Mouse (Mus musculus) intestine, embryonic 14.5 days (tissue): ENCODE results near the gene Tusc2. TPM values are rescaled to one million over a fixed set of nuclear protein-coding genes. Genes with fewer than 3 reads are reported as not detected.

Experiments
- ATAC-seq: fragments of 200-750 bp; cut with Nextera tagmentation; replicated peaks from 2 replicates; pipeline ENCODE4 v1.8.0; 2017; ENCODE audit warnings: low read depth, moderate number of reproducible peaks, moderate TSS enrichment, moderate library complexity; ENCODE audit not compliant: low FRiP score, low TSS enrichment
- DNase-seq: peaks from one replicate; pipeline ENCODE4 v3.0.0-alpha.2; 2018; ENCODE audit warnings: low spot score
- H3K27ac ChIP-seq: fragments of 300-500 bp; sonication (generic); 2 replicates; pipeline ENCODE4 v1.5.1; 2014; ENCODE audit warnings: low read depth, mild to moderate bottlenecking, control low read depth
- H3K27me3 ChIP-seq: fragments of 300-500 bp; sonication (generic); replicated peaks from 2 replicates; pipeline ENCODE4 v1.6.1; 2014; ENCODE audit warnings: low read length, control low read depth; ENCODE audit not compliant: control insufficient read depth, insufficient read depth
- H3K36me3 ChIP-seq: fragments of 300-500 bp; sonication (generic); 2 replicates; pipeline ENCODE4 v1.6.1; 2014; ENCODE audit warnings: low read length, control low read depth; ENCODE audit not compliant: control insufficient read depth, insufficient read depth
- H3K4me1 ChIP-seq: fragments of 300-500 bp; sonication (generic); replicated peaks from 2 replicates; pipeline ENCODE4 v1.6.1; 2014; ENCODE audit warnings: low read length, control low read depth, mixed read lengths; ENCODE audit not compliant: control insufficient read depth, insufficient read depth
- H3K4me2 ChIP-seq: fragments of 300-500 bp; sonication (generic); 2 replicates; pipeline ENCODE4 v1.6.1; 2014; ENCODE audit warnings: low read length
- H3K4me3 ChIP-seq: fragments of 300-500 bp; sonication (generic); 2 replicates; pipeline ENCODE4 v1.5.1; 2014; ENCODE audit warnings: low read depth, low read length, control low read depth, mixed read lengths
- H3K9ac ChIP-seq: fragments of 300-500 bp; sonication (generic); 2 replicates; pipeline ENCODE4 v1.6.1; 2014; ENCODE audit warnings: mild to moderate bottlenecking, low read length
- H3K9me3 ChIP-seq: fragments of 300-500 bp; sonication (generic); 2 replicates; pipeline ENCODE4 v1.6.1; 2016; ENCODE audit warnings: low read length, control low read depth; ENCODE audit not compliant: control insufficient read depth
- WGBS: fragments of 180-500 bp; shearing (Covaris S2); extraction: QIAGEN DNeasy Blood & Tissue Kit; methylation state at CpG from one replicate; pipeline ENCODE4 v1.1.7; 2014; 5-methylcytosine and 5-hydroxymethylcytosine counted together
- polyA plus RNA-seq: library from polyadenylated mRNA; unstranded; fragments of >200 nt; fragmentation: Nextera tagmentation; extraction: Ambion mirVana; gene quantifications from 2 replicates; pipeline ENCODE4 v1.2.1, GENCODE M21; 2014

Gene Tusc2
- 42.8 and 45.1 TPM in 2 replicates for polyA plus RNA-seq

DNA sequence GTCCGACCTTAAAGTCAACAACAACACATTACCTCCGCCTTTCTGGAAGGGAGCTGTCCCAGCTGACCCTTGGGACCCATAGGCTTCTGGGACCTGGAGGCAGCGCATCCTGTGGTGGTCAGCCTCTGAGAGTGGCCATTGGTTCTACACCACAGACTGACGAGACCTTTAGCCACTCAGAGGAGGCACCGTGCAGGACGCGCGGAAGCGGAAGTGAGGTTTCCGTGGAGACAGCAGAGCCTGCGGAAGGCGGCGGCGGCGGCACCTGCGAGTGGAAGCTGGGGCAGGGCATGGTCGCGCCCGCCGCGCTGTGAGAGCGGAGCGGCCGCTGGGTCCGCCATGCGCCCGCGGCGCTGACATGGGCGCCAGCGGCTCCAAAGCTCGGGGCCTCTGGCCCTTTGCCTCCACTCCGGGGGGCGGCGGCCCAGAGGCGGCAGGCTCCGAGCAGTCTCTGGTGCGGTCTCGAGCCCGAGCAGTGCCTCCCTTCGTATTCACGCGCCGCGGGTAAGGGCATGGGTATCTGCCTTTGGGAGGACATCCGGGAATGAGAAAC is at the start of gene Tusc2:
TSS of gene Tusc2 (plus strand) at position 227 of the 553 bp plus-strand sequence.
- peak within 1 kb of the TSS; percentile 78 for H3K4me2 ChIP-seq
- under 1% methylated on average over 44 of the region's 46 CpGs for WGBS
- peak; percentile 93 for DNase-seq
- peaks cover 52% of the 10 kb centered on the region for H3K36me3 ChIP-seq
- H3K4me1 ChIP-seq: peaks cover 19% of the 10 kb centered on the region
- peak; percentile 91 for ATAC-seq
- H3K9ac ChIP-seq: peak within 1 kb of the TSS; percentile 67
- no peaks in the 10 kb centered on the region for H3K9me3 ChIP-seq
- peak within 1 kb of the TSS; percentile 6; the same call in 1 of the 2 replicates for H3K27ac ChIP-seq
- peak within 1 kb of the TSS; percentile 83 for H3K4me3 ChIP-seq
- H3K27me3 ChIP-seq: no peaks in the 10 kb centered on the region

DNA sequence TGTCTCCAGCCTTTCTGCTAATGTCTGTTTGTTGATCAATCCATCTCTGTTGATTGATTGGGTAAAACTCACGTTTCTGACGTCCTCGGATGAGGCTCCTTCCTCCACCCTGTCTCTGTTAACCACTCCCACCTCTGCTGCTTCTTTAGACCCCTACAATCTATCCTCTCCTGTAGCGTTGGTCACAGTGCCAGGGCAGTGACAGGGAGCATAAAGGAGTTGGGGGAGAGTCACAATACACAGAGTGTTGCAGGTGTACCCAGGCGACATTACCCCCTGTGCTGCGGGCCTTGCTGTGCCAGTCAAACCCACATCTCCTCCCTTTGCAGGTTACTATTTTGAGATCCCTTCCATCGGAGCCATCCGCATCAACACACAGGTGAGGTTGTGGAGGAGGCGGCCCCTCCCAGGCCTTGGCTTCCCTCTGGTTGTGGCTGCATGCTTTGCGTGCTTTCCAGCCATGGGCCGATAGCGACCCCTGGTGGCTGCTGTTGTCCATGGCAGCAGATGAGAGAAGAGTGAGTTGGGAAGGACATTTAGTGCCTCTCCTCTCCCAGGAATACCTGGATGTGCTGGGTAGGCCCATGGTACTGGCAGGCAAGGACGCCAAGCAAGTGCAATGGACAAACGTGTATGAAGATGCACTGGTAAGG is 48.6 kb upstream of the Tusc2 start:
- peak; percentile 95 for DNase-seq
- H3K9ac ChIP-seq: no peak overlapping the region
- 18% methylated on average over 14 of the region's 14 CpGs for WGBS

DNA sequence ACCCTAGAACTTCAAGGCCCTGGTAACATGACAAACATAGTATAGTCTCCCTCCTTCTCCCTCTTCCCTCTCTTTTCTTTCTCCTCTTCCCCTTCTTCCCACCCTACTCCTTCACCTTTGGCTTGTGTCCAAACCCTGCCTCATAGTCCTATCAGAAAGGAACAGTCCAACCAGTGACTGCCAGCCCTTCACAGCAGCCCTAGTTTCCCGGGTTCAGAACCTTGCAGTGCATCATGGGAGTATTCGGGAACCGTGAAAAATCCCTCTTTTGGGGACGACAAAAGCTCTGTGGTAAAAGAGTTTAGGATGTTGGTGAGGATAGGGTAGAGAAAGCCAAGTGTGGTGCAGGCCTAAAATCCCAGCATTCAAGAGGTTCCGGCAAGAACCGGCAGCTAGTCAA is 42.7 kb upstream of the Tusc2 start:
- WGBS: 71% methylated on average over 6 of the region's 6 CpGs
- ATAC-seq (no peak), DNase-seq (no peak)
- no peak overlapping the region for H3K4me2 ChIP-seq
- H3K4me3 ChIP-seq: no peak overlapping the region
- no peaks in the 10 kb centered on the region for H3K36me3 ChIP-seq
- 0 out of 2 replicates have a peak, but pooled peaks cover 7% of the 10 kb centered on the region for H3K27me3 ChIP-seq
- H3K27ac ChIP-seq: no peak overlapping the region
- H3K9ac ChIP-seq: no peak overlapping the region
- H3K4me1 ChIP-seq: peaks cover 16% of the 10 kb centered on the region
- no peaks in the 10 kb centered on the region for H3K9me3 ChIP-seq

More for the DNA sequence above, 48.6 kb upstream of the Tusc2 start:
- Histone ChIP-seq H3K4me2 (no peak overlapping the region), H3K9me3 (no peaks in the 10 kb centered on the region), H3K36me3 (no peaks in the 10 kb centered on the region), H3K27ac (no peak overlapping the region), H3K4me1 (no peaks in the 10 kb centered on the region), H3K4me3 (no peak overlapping the region), H3K27me3 (no peaks in the 10 kb centered on the region)
- peak; percentile 51; the same call in 1 of the 2 replicates for ATAC-seq

DNA sequence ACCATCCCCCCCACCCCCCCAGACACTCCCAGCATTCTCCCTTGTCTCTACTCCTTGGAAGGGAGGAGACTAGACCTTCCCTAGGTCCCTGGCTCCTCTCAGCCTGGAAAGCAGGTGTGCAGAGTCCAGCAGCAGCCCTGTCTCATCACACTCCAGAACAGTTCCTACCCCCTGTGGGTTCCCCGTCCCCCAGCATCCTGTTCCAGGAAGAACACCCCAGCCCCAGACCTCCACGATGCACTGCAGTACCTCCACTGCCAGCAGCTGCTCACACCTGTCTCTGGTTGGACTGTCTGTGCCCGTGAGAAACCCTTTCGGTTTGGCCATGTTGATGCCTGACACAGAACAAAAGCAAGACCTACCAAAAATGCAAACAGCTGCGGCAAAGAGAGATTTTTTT is 41.9 kb upstream of the Tusc2 start:
- no peak overlapping the region; the same call in 1 of the 2 replicates for H3K27ac ChIP-seq
- H3K9ac ChIP-seq: no peak overlapping the region
- H3K4me3 ChIP-seq: no peak overlapping the region
- H3K4me1 ChIP-seq: peaks cover 16% of the 10 kb centered on the region
- peak overlapping the region; percentile 45 for H3K4me2 ChIP-seq
- DNase-seq (no peak), ATAC-seq (no peak; the same call in 1 of the 2 replicates)
- H3K36me3 ChIP-seq: no peaks in the 10 kb centered on the region
- no peaks in the 10 kb centered on the region for H3K9me3 ChIP-seq
- 33% methylated on average over 5 of the region's 5 CpGs for WGBS
- H3K27me3 ChIP-seq: peaks cover 15% of the 10 kb centered on the region; the same call in 1 of the 2 replicates

DNA sequence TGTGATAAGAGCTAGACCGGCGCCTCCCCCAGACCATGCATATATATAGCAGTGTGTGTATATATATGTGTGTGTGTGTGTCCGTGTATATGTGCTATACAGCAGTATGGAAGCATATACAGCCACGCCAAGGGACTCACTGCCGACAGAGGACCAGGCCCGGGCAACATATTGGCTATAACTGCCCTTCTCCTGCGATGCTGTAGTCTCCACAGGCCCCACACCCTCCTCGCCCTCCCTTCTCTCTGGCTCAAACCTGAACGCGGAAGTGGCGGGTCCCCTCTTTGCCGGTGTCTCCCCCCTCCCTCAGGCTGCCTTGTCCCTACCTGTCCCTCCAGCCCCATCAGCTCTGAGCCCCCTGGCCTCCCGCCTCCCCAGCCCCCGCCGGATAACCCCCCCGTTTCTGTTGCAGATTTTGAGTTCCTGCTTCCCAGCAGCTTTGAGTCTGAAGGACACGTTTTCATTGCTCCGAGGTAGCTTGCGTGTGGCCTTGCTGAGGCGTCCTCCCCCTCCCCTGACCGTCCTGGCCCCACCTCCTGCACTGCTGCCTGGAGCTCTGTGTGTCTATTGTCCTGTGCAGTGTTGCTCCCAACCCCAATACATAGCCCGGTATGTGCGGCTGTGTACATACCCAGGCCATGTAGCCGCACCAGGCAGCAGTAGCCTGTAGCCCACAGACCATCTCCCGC is 41.2 kb upstream of the Tusc2 start:
- Histone ChIP-seq H3K27ac (peak overlapping the region; percentile 17; the same call in 1 of the 2 replicates), H3K4me3 (peak overlapping the region; percentile 6; the same call in 1 of the 2 replicates)
- peak; percentile 63 for DNase-seq

DNA sequence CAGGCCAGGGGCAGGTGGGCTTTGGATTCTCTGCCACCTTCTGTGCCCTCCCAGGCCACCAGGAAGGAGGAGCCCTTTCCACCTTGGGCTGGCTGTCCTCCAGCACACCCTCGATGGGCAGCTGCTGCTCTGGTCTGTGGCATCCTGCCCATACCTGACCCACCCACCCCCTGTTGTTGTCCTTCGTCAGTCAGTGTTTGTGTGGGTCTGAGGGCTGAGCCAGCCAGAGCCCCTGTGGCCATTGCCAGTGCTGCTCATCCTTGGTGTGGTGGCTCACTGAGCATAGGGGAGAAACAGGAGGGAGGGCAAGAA is 40.7 kb upstream of the Tusc2 start:
- H3K4me2 ChIP-seq: peak overlapping the region; percentile 45
- H3K9ac ChIP-seq: 0 out of 2 replicates have a peak overlapping the region, but pooled peaks have one; percentile 18
- DNase-seq: no peak
- 16% methylated on average over 2 of the region's 2 CpGs for WGBS
- H3K27me3 ChIP-seq: peaks cover 21% of the 10 kb centered on the region; the same call in 1 of the 2 replicates
- ATAC-seq: no peak
- 0 out of 2 replicates have a peak overlapping the region, but pooled peaks have one; percentile 17 for H3K27ac ChIP-seq
- peaks cover 20% of the 10 kb centered on the region for H3K4me1 ChIP-seq
- H3K36me3 ChIP-seq: no peaks in the 10 kb centered on the region
- H3K4me3 ChIP-seq: no peak overlapping the region
- no peaks in the 10 kb centered on the region for H3K9me3 ChIP-seq

More for the DNA sequence above, 41.2 kb upstream of the Tusc2 start:
- H3K27me3 ChIP-seq: peaks cover 18% of the 10 kb centered on the region; the same call in 1 of the 2 replicates
- H3K36me3 ChIP-seq: no peaks in the 10 kb centered on the region
- H3K4me2 ChIP-seq: peak overlapping the region; percentile 45
- no peaks in the 10 kb centered on the region for H3K9me3 ChIP-seq
- H3K4me1 ChIP-seq: peaks cover 16% of the 10 kb centered on the region
- ATAC-seq: peak; percentile 56
- WGBS: 18% methylated on average over 25 of the region's 25 CpGs
- H3K9ac ChIP-seq: peak overlapping the region; percentile 18; the same call in 1 of the 2 replicates

DNA sequence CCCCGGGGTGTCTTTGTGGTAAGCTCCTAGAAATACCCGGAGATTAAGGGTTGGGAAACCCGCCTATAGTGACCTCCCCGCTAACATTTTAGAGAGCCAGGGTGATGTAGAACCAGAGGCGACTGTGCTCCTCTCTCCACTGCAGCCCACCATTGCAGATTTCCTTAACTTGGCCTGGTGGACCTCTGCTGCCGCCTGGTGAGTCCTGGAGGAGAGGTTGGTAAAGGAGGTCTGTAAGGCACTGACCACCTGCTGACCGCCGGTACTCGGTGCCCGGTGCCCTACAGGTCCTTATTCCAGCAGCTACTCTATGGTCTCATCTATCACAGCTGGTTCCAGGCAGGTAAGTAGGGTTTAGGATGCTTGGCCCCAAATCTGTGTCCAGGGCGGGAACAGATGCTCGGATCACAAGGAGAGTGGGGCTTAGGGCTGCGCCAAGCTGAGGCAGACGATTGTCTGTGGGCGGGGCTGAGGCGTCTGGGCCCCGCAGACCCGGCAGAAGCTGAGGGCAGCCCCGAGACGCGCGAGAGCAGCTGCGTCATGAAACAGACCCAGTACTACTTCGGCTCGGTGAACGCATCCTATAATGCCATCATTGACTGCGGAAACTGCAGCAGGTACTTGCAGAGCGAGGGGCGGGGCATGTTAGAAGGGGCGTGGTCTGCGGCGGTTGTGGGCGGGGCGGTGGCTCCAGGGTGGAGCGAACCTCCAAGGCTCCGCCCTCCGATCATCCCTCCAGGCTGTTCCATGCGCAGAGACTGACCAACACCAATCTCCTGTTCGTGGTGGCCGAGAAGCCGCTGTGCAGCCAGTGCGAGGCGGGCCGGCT is 36.6 kb upstream of the Tusc2 start:
- Histone ChIP-seq H3K4me1 (peaks cover 13% of the 10 kb centered on the region), H3K9me3 (no peaks in the 10 kb centered on the region), H3K27ac (no peak overlapping the region), H3K4me2 (peak overlapping the region; percentile 77), H3K27me3 (peaks cover 31% of the 10 kb centered on the region; the same call in 1 of the 2 replicates), H3K9ac (peak overlapping the region; percentile 10; the same call in 1 of the 2 replicates), H3K4me3 (peak overlapping the region; percentile 32), H3K36me3 (no peaks in the 10 kb centered on the region)
- DNase-seq (peak; percentile 98), ATAC-seq (peak; percentile 73)
- WGBS: 5% methylated on average over 44 of the region's 44 CpGs
